Mouse (Mus musculus) kidney, adult 18-20 months (tissue): ENCODE measurements around the gene Cep55.

ENCODE experiments used
- DNase-seq: peaks from one replicate; pipeline ENCODE4 v3.0.0; 2021

Cep55 gene

DNA sequence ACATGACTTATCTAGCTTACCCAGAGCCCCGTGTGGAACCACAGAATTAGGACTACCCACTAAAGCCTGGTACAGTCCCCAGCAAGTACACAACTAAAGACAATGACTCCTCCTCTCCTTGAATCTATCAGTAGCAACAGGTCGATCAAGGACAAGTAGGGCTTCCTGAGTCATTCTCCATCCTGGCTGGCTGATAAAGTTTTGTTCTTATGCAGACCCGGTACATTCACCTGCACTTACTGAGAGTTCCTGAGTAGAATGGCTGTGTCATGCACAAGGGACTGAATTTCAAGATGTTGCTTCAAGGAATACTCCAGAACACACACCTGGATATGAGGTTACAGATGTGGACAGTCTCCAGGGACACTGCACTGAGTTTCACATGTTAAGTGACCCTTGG, 9.6 kb upstream of the Cep55 start:
- DNase-seq = no peak

DNA sequence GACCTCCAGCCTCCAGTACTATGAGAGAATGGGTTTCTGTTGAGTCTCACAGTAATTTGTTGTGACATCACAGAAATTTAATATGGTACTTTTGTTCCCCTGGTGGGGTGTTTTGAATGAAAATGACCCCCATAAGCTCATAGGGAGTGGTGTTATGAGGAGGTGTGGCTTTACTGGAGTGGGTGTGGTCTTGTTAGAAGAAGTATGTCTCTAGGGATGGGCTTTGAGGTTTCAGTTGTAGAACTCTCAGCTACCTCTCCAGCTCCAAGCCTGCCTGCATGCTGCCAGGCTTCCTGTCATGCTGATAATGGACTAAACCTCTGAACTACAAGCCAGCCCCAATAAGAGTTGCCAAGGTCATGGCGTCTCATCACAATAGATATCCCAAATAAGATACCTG, 5.1 kb upstream of the Cep55 start:
- DNase-seq = no peak

DNA sequence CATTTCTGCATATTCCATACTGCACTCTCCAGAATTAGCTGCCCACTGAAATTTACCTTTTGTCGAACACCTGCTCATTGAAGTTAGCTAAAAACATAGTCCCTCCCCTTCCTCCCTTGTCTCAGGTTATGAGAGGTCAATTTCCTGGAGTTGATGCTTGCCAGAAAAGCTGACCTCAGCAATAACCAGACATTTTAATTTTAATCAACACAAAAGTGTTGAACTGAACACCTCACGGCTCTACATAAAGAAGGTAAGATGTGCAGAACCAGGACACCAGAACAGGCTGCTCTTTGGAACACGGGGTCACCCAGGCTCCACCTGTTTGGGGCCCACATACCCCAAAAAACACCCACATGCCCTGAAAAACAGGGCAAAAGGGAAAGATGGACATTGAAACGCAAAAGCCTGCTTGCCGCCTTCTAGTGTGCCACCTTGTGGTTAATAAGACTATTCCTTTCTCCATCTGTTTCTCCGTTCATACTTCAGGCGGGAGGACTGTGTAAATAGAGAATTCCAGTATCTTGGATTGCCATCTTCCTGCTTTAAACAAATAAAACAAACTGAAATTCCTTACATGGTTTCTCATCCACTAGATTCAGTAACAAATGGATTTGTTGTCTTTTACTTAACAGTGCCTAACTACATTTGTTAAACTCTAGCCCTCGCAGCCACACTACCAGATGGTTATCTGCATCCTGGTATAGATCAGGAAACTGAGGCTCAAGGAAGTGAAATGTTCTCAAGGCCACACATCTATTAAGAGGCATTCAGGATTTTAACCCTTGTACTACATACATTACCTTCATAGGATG, 1.4 kb upstream of the Cep55 start:
- DNase-seq = no peak

DNA sequence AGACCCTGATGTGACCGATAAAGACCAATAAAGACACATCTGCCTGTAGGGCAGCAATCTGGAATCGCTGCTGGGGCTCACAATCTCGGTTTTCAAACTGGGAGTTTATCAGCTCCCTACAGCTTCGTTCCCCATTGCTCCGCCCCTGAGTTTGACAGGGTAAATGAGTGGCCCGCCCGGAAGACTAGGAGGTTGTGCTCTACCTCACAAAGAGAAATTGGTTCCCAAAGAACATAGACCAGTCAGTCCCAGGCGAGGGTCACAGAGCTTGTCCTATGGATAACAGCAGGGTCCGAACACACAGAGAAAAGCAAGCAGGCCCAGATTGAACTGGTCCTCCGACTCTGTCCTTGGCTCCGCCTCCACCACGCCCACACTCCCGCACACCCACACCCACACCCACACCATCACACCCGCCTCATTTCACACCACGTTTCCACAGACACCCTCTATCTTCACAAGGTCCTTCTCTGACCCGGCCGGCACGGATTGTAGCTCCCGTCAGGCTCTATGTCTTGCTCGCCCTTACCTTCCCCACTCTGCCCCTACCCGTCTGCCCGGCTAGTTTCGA, 577 bp upstream of the Cep55 start:
- peak; percentile 87 for DNase-seq

DNA sequence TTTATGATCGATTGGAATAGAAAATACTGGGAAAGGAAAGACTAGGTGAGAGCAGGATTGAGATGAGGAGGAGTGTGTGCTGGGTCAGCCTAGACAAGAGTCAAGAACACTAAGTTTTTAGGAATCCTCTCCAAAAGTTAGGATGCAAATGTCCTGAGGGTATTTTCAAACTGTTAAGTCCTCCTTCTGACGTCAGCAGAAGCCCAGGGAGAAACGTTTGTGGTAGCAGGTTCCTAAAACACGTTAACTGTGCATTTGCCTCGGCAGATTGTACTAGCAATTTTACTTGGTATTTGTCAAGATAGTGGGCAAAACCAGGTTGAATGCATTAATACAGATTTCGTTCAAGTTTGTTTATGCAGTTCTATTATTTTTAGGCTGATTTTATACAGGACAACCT, 987 bp downstream of the Cep55 start:
- DNase-seq = no peak

DNA sequence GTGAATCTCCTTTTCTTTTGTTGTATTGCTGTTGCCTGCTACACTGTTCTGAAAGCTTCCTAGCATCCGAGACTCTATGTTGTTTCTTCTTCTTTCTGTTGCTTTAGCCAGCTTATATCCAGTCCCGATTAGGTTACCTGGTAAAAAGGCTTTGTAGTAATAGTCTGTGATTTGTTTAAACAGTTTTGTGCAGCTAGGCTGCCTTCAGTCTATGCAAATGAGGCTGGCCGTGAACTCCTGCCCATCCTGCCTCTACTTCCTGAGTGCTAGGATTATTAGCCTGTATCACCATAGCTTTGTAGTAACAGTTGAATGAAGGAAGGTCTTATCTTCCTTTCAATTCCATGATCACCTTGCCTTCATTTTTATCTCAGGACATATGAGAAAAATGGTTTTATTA, 1.5 kb downstream of the Cep55 start:
- no peak for DNase-seq

DNA sequence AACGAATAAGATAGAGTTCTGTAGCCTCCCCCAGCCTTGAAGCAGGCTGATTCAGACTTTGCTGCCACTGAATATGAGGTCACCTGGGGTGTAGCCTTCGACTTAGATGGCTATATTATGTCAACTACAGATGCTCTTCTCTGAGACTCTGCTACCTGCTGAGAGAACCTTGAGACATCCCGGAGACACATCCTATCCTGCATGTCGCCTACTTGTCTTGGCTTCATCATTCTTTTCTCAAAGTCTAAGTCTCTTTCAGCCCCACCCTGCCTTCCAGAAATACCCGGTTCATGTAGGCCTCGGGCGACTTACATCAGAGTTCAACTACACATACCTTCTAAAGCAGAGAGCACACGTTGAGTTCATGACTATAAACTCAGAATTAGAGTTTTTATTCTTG, 2.1 kb downstream of the Cep55 start:
- no peak for DNase-seq

DNA sequence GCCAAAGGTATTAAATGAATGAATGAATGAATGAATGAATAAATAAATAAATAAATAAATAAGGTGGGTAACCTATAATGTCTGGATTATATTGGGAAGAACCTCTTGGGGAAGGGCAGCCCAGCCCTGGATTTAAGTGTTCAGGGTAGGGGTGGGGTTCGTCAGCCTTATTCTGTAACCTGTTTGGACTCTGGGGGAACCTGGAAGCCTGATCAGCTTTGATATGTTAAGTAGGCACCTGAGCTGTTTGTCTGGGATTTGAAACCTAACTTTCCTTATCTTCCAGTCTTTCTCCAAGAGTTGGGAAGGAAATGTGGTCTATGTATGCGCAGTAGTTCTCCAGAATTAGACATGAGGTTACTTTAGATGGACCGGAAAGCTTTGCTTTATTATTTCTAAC, 8.4 kb downstream of the Cep55 start:
- no peak for DNase-seq

DNA sequence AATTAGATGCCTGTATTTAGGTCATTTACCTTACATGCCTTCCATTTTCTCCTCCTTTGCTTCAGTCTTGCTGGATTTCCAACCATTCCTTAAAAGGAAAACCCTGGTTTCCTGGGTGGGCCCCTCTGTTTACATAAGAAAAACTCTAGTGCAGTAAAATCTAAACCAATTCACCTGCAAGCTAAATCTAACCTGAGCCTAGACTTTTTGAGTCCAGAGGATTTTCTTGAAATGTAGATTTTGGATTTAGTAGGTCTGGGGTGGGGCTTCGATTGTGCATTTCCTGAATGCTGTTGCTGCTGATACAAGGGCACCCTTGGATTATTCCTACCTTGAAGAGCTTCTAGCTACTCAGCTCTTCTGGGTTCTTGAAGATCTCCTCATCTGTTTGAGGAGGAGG, 9.2 kb downstream of the Cep55 start:
- DNase-seq = no peak

DNA sequence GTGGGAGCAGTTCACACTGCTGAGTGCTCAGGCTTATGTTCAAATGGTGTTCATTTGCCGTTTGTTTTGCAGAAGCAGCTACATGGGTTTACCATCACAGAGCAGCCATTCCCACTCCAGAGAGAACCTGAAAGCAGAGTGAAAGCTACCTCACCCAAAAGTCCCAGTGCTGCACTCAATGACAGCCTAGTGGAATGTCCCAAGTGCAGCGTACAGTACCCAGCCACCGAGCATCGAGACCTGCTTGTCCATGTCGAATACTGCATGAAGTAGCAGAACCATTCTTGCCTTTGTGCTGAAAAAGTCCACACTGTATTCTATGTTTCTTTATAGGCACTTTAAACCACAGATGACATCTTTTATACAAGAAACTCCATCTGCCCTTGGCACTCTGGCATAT, 18.4 kb downstream of the Cep55 start:
- DNase-seq = no peak

DNA sequence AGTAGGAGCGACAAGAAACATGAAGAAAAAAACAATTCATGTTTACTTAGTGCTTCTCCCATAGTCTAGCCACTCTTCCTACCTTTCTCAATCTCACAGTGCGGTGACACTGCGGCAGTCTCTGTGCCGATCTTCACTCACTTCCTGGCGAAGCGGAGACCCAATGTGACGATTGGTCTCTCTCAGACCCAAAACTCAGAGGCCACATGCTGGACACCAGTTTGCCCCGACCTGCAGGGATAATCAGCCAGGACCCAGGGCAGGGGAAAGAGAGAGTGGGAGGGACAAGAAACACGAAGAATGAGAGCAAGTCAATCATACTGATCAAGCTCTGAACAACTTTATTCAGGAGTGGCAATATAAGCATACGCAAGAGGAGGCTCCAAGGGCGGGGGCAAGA, 20.2 kb downstream of the Cep55 start:
- DNase-seq = no peak

DNA sequence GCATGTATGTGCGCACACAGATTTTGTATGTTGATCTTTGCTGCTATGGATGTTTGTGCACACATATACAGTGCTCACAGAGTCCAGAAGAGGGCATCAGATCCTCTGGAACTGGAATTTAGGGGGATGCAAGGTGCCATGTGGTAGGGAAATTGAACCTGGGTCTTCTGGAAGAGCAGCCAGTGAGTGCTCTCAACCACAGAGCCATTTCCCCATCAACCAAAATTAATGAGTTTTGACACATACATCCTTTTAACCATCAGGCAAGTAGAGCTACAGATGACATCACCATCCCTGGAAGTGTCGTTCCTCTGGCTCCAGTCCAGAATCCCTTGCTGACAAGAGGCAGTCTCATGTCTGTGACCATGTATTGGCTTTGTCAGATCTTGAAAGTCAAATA, 21.4 kb downstream of the Cep55 start:
- no peak for DNase-seq

DNA sequence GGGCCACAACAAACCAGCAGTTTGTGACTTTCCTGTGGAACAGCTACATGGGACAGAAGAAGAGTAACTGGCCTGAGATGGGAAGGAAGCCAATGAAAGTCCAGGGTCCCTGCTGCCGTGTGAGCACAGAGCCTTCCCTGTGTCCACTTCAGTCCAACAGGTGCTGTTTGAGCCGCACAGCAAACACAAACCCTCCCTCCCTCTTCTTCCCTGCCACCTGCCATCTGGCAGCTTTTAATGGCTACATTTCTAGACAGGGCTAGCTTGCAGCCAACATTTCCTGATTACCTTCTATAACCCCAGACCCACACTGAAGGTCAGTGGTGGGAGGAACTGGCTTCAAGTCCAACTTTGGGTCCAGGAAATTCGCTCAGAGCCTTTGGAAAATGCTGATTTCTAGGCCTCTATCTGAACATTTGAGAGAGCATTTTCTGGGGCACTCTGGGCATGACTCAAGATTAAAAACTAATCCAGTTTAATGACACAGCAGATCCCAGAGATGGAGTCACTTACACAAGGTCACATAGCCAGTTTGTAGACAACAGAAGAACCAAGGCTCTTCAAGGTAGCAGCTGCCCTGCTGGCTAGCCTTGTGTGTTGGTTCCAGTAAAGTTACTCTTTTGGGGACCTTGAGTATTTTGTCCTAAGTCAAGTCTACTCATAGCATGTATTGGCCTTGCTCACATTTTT, 23.2 kb downstream of the Cep55 start:
- DNase-seq = no peak

DNA sequence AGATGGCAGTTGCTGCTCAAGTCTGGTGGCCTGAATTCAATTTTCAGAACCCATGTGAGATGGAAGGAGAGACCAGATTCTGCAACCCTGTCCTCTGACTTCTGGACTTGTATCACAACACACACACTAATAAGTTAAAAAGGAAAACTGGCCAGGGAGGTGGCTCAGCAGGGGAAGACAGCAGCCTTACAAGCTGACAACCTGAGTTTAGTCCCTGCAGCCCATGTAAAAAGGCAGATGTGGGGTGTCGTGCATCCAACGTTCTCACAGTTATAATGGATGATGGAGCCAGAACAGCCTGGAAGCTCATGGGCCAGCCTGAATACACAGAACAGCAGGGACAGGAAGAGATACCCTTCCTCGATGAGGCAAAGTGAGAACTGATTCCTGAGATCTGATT, 26.6 kb downstream of the Cep55 start:
- DNase-seq = no peak

DNA sequence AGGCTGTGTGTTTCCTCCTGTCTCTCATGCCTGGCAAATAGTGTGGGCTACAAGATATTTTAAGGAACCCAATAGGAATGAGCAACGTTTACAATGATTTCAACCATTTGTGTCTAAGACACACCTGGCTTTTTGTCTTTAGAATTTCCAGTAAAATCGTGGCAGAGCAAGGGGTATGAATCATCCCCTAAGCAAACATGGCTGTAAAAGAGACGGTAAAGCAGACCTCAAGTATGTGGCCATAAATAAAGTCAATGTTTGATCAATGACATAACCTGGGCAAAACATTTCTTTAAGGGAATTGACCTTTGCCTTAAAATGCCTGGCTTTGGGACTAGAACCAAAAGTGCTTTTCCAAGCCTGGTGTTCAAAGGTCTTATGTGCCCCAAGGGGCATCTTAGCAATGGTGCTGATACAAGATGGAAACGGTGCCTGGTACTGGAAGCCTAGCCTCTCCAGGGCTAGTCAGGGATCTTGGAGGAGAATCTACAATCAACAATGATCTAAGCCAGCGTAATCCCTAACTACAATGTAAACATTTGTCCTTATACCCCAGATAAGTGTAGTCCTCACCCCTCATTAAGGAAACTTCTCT, 28.2 kb downstream of the Cep55 start:
- DNase-seq = no peak

DNA sequence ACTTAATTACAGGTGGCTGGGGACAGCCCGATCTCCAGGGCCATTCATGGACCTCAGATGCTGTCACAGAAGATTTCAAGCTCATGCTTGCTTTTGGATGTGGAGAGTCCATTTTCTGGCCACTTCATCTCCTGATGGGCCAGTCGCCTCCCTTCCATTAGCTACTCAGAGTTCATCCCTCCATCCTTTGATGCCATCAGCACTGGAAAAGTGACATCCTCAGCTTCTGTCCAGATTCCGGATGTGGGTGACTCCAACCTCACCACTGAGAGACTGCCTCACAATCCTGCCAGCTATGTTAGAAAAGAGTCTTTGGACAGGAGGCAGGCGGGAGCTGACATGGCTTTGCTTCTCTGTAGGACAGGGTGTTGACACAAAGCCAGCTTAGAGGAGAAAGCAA, 31.0 kb downstream of the Cep55 start:
- no peak for DNase-seq

DNA sequence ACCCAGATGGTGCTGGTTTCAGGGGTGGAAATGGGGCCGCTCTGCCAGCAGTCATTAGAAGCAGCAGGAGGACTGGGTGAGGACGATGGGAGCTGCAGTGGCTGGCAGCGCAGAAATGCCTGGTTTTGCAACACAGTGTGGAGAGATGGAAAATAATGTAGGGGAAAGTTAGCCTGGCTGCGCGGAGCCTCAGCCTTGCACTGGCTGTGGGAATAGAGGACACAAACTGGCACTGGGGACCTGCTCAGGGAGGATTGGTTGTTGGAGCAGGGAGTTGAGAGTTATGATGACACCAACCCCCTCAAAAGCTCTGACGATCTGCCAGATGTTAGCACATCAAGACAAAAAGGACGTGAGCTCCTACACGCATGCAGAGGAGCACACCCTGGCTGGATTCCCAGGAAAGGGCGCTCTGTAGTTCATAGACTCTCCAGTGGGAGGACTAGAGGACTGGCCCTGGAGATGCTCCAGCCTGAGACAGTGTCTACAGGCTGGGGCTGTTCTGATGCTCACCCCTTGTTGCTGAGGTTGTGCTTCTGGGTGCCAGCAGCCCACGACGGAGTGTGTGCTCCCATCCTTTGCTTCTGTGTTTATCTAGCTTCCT, 32.2 kb downstream of the Cep55 start:
- DNase-seq = no peak

DNA sequence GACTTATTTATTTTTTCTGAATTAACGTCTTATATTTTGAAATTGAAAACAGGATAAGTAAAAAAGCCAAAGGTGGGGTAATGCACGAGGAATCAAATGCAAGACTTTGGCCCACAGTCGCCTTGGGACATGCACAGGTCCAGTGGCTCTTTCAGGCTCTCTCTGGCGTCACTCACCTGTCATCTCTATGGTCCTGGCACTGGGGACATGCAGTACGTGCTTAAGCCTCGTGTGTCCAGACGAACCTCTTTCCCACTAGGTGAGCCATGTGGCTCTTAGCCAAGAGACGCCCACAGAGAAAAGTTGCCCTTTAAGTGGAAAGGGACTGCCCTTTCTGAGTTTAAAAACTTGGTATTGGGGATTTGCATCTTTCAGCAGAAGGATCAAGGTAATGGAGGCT, 34.5 kb downstream of the Cep55 start:
- DNase-seq = no peak

DNA sequence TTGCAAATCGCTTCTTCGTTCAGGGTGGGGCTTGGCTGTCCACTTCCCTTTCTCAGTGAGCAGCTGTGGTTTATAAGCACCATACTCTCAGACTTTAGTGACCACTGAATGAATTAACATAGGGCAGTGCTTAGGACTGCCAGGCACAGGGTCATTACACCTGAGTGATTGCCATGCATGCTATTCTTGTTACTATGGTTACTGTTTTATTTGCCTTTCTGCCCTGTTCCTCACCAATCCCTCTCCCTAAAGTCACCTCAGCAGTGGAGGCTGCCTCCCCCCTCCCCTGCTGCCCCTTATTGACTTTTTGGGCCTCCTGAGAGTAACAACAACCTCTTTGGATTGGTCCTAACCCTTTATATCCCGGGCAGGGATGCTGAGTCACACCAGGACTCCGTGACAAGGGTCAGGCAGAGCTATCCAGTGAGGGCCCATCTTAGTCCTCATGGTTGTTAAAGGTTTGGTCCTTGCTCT, 36.7 kb downstream of the Cep55 start:
- DNase-seq = no peak

DNA sequence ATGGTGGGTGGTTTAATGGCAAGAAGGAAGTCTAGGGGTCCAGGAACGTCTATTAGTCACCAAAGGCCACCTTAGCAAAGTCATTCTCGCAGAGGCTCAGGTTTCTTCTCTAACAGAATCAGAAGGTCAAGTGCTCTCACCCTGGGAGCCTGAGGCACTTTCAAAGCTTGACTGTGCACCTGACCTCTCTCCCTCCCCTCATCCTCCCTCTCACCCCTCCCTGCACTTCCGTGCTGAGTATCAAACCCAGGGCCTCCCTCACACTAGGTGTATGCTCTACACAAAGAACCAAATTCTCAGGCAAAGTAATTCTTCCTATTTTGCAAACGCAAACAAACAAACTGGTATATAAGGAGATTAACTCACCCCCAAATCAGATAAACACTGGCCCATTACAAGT, 41.4 kb downstream of the Cep55 start:
- no peak for DNase-seq

DNA sequence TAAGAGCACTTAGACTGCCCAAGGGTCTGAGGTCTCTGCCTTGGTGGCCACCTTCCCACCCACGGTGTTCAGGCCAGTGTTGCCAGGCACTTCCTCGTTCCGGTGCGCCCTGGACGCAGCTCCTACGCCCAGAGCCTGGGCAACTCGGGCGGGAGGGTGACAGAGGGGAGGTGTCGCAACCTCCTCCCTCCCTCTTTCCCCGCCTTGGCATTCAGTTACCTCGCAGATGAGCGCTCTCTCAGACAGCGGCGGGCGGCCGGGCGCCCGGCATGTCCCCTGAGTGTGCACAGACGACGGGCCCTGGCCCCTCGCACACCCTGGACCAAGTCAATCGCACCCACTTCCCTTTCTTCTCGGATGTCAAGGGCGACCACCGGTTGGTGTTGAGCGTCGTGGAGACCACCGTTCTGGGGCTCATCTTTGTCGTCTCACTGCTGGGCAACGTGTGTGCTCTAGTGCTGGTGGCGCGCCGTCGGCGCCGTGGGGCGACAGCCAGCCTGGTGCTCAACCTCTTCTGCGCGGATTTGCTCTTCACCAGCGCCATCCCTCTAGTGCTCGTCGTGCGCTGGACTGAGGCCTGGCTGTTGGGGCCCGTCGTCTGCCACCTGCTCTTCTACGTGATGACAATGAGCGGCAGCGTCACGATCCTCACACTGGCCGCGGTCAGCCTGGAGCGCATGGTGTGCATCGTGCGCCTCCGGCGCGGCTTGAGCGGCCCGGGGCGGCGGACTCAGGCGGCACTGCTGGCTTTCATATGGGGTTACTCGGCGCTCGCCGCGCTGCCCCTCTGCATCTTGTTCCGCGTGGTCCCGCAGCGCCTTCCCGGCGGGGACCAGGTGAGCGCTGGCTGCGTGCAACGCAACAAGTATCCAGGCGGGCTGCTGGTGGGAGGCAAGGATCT, 42.3 kb downstream of the Cep55 start, which contains the start of gene Ffar4:
Gene Ffar4, plus strand, starts transcription at position 214 of the 901 bp plus-strand sequence.
- DNase-seq = no peak

DNA sequence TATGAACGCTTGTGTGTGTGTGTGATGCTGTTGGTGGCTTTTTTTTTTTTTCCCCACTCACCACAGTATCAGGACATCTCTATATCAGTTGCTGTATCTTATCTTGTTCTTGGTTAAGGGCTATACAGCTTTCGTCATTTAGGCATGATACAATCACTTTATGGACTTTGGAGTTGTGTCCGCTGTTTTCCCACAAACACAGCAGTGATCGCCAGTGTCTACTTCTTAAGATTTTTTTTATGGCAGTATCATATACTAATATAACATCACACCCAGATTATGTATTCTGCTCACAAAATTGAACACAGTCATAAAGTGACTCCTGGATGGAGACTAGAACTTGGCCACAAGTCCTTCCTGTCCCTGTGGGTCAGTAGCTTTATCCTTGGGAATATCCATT, 53.1 kb downstream of the Cep55 start:
- DNase-seq = no peak
